Mouse (Mus musculus) cerebellum, adult 18-20 months (tissue): ENCODE data around the gene Mast4.

ENCODE experiments used
- DNase-seq, 2 experiments: peaks; one replicate each; pipeline ENCODE4 v3.0.0; 2021

Gene Mast4

GRCm38 (mm10) chr13:103315113-103315708 is 19.1 kb downstream of the Mast4 start:
- no peak for DNase-seq

- DNase-seq, result no peak
These were observed 26.0 kb downstream of the Mast4 start for GRCm38 (mm10) chr13:103308296-103308695.

- DNase-seq, result no peak
These were observed 30.5 kb downstream of the Mast4 start for GRCm38 (mm10) chr13:103303826-103304225.

GRCm38 (mm10) chr13:103302508-103302907 is 31.8 kb downstream of the Mast4 start:
- no peak for DNase-seq

GRCm38 (mm10) chr13:103302077-103302476 is 32.2 kb downstream of the Mast4 start:
- no peak for DNase-seq

- no peak for DNase-seq
These were observed 39.9 kb downstream of the Mast4 start for GRCm38 (mm10) chr13:103294424-103294823.

GRCm38 (mm10) chr13:103293121-103293520 is 41.2 kb downstream of the Mast4 start:
- no peak for DNase-seq

GRCm38 (mm10) chr13:103291098-103291497 is 43.2 kb downstream of the Mast4 start:
- no peak for DNase-seq

- DNase-seq, result no peak
These were observed 48.5 kb downstream of the Mast4 start for GRCm38 (mm10) chr13:103285821-103286220.

- no peak for DNase-seq
These were observed 49.3 kb downstream of the Mast4 start for GRCm38 (mm10) chr13:103285036-103285435.

GRCm38 (mm10) chr13:103270856-103271391 is 63.4 kb downstream of the Mast4 start:
- DNase-seq, result no peak

- no peak for DNase-seq
These were observed 71.6 kb downstream of the Mast4 start for GRCm38 (mm10) chr13:103262707-103263106.

- DNase-seq, result no peak
These were observed 72.2 kb downstream of the Mast4 start for GRCm38 (mm10) chr13:103262061-103262460.

- no peak for DNase-seq
These were observed 73.9 kb downstream of the Mast4 start for GRCm38 (mm10) chr13:103260414-103260813.

GRCm38 (mm10) chr13:103258106-103258505 is 76.2 kb downstream of the Mast4 start:
- DNase-seq, result no peak

- no peak for DNase-seq
These were observed 79.4 kb downstream of the Mast4 start for GRCm38 (mm10) chr13:103254861-103255260.

GRCm38 (mm10) chr13:103253077-103253476 is 81.2 kb downstream of the Mast4 start:
- DNase-seq, result no peak

GRCm38 (mm10) chr13:103248102-103249054 is 85.9 kb downstream of the Mast4 start:
- no peak for DNase-seq

- no peak for DNase-seq
These were observed 87.2 kb downstream of the Mast4 start for GRCm38 (mm10) chr13:103246973-103247718.

- no peak for DNase-seq
These were observed 88.9 kb downstream of the Mast4 start for GRCm38 (mm10) chr13:103245431-103245830.

- no peak for DNase-seq
These were observed 90.2 kb downstream of the Mast4 start for GRCm38 (mm10) chr13:103244053-103244452.

- no peak for DNase-seq
These were observed 93.2 kb downstream of the Mast4 start for GRCm38 (mm10) chr13:103241092-103241491.

GRCm38 (mm10) chr13:103239654-103240053 is 94.6 kb downstream of the Mast4 start:
- no peak for DNase-seq
